Comparison of ENCODE assay signal across 17 mouse cellular contexts in genomic region chr2:18699401-18699990, GRCm38 (mm10). TPM values are rescaled to one million over a fixed set of nuclear protein-coding genes. Genes with fewer than 3 reads are reported as not detected.
DNase-seq lines count a peak whose midpoint lies in the region; ATAC-seq and TF ChIP-seq lines count a peak whose summit lies in the region.
"Had no signal": no experiment of that assay in that cellular context is flagged by ENCODE, and none has a peak within 500 bp of the region (broad histone marks: within the 10 kb centered on the region; RNA-seq: fewer than 3 reads in every experiment).

No protein-coding gene starts in this region.

- peaks cover 11% of the 10 kb centered on the region for H3K4me1 ChIP-seq in heart, embryonic 16.5 days (ENCODE audit: control insufficient read depth, insufficient read depth, low read length)
- H3K4me1 ChIP-seq in midbrain, embryonic 13.5 days (replicated peaks): peaks cover 17% of the 10 kb centered on the region
- H3K4me1 ChIP-seq in midbrain, postnatal 0 days (ENCODE audit: insufficient read depth, low read length): no peaks in the 10 kb centered on the region
- peaks cover 14% of the 10 kb centered on the region; the same call in 1 of the 2 replicates for H3K4me1 ChIP-seq in embryonic facial prominence, embryonic 13.5 days
- H3K4me1 ChIP-seq in hindbrain, embryonic 10.5 days (replicated peaks): peaks cover 18% of the 10 kb centered on the region

- intact Hi-C loops in heart, postnatal 14 days (cut with DNase I): loop anchor here (5.0 kb wide), 1 partner anchor 92 kb away; no protein-coding TSS in a partner anchor

- no peaks in the 10 kb centered on the region for H3K36me3 ChIP-seq in heart, embryonic 16.5 days (ENCODE audit: control insufficient read depth, insufficient read depth)
- no peaks in the 10 kb centered on the region for H3K36me3 ChIP-seq in midbrain, embryonic 13.5 days
- no peaks in the 10 kb centered on the region for H3K36me3 ChIP-seq in midbrain, postnatal 0 days (ENCODE audit: insufficient read depth, low read length)
- H3K36me3 ChIP-seq in embryonic facial prominence, embryonic 13.5 days: no peaks in the 10 kb centered on the region
- H3K36me3 ChIP-seq in hindbrain, embryonic 10.5 days: no peaks in the 10 kb centered on the region
- H3K36me3 ChIP-seq: forebrain, embryonic 10.5 days had no signal

- TF ChIP-seq CTCF in midbrain, postnatal 0 days (IDR thresholded peaks at IDR 0.05): no peak

- peaks cover 52% of the 10 kb centered on the region for H3K27me3 ChIP-seq in heart, embryonic 16.5 days (ENCODE audit: control insufficient read depth, insufficient read depth, low read length)
- H3K27me3 ChIP-seq in midbrain, embryonic 13.5 days: peaks cover 82% of the 10 kb centered on the region
- H3K27me3 ChIP-seq in midbrain, postnatal 0 days (ENCODE audit: insufficient read depth, low read length): peaks cover 50% of the 10 kb centered on the region
- H3K27me3 ChIP-seq in embryonic facial prominence, embryonic 13.5 days: peaks cover 73% of the 10 kb centered on the region
- peaks cover 95% of the 10 kb centered on the region for H3K27me3 ChIP-seq in hindbrain, embryonic 10.5 days (ENCODE audit: insufficient read depth, poor library complexity, severe bottlenecking)

- no peak overlapping the region for H3K27ac ChIP-seq in heart, embryonic 16.5 days (ENCODE audit: low read length)
- no peak overlapping the region for H3K27ac ChIP-seq in midbrain, embryonic 13.5 days
- H3K27ac ChIP-seq in midbrain, postnatal 0 days (ENCODE audit: low read depth, low read length): no peak overlapping the region
- no peak overlapping the region for H3K27ac ChIP-seq in embryonic facial prominence, embryonic 13.5 days
- no peak overlapping the region for H3K27ac ChIP-seq in hindbrain, embryonic 10.5 days
- H3K27ac ChIP-seq: forebrain, embryonic 10.5 days; hindbrain, embryonic 14.5 days; layer of hippocampus, adult 2 months had no signal

- ATAC-seq in heart, embryonic 16.5 days (replicated peaks; ENCODE audit: extremely low read depth, insufficient read depth, low FRiP score): no peak
- ATAC-seq in midbrain, embryonic 13.5 days: no peak
- ATAC-seq in midbrain, postnatal 0 days (ENCODE audit: low FRiP score): no peak
- no peak for ATAC-seq in embryonic facial prominence, embryonic 13.5 days (ENCODE audit: insufficient number of reproducible peaks, insufficient read depth, low FRiP score, low TSS enrichment, low read depth)

- no peak for DNase-seq in heart, postnatal 14 days
- DNase-seq in midbrain, postnatal 0 days (ENCODE audit: low spot score): no peak
- peak; percentile 39 for DNase-seq in retina, embryonic 14.5 days (ENCODE audit: low spot score)
- no peak for DNase-seq in urinary bladder, postnatal 36 days (ENCODE audit: low spot score in 2 of 2)
- no peak for DNase-seq in hindbrain, embryonic 10.5 days (ENCODE audit: low spot score)
- DNase-seq: adrenal gland, adult 8-10 months; gastrocnemius, postnatal 10 days; kidney, adult 9 months; lung, adult 18-20 months; thymus, adult 2 months had no signal

- H3K4me3 ChIP-seq in heart, embryonic 16.5 days (ENCODE audit: low read length): peak overlapping the region; percentile 29
- 0 out of 2 replicates have a peak overlapping the region, but pooled peaks have one; percentile 19 for H3K4me3 ChIP-seq in midbrain, embryonic 13.5 days (replicated peaks)
- H3K4me3 ChIP-seq in midbrain, postnatal 0 days (ENCODE audit: low read depth, low read length): no peak overlapping the region
- H3K4me3 ChIP-seq in embryonic facial prominence, embryonic 13.5 days: no peak overlapping the region
- no peak overlapping the region for H3K4me3 ChIP-seq in hindbrain, embryonic 10.5 days

- H3K9me3 ChIP-seq in heart, embryonic 16.5 days (replicated peaks; ENCODE audit: control insufficient read depth, low read length): no peaks in the 10 kb centered on the region
- H3K9me3 ChIP-seq in midbrain, embryonic 13.5 days: no peaks in the 10 kb centered on the region
- H3K9me3 ChIP-seq in midbrain, postnatal 0 days (ENCODE audit: low read length): no peaks in the 10 kb centered on the region
- H3K9me3 ChIP-seq in embryonic facial prominence, embryonic 13.5 days: no peaks in the 10 kb centered on the region
- H3K9me3 ChIP-seq in hindbrain, embryonic 10.5 days: no peaks in the 10 kb centered on the region
- H3K9me3 ChIP-seq: forebrain, embryonic 10.5 days had no signal

- H3K9ac ChIP-seq in heart, embryonic 16.5 days (ENCODE audit: low read length): no peak overlapping the region
- no peak overlapping the region for H3K9ac ChIP-seq in midbrain, embryonic 13.5 days (replicated peaks)
- no peak overlapping the region for H3K9ac ChIP-seq in midbrain, postnatal 0 days (replicated peaks; ENCODE audit: low read length, poor library complexity, severe bottlenecking)
- H3K9ac ChIP-seq in embryonic facial prominence, embryonic 13.5 days: no peak overlapping the region
- H3K9ac ChIP-seq: hindbrain, embryonic 14.5 days had no signal

- WGBS in heart, embryonic 16.5 days: 2% methylated on average over 11 of the region's 11 CpGs
- 2% methylated on average over 11 of the region's 11 CpGs for WGBS in midbrain, embryonic 13.5 days
- WGBS in midbrain, postnatal 0 days: 1% methylated on average over 11 of the region's 11 CpGs
- WGBS in embryonic facial prominence, embryonic 13.5 days: 2% methylated on average over 11 of the region's 11 CpGs
- under 1% methylated on average over 11 of the region's 11 CpGs for WGBS in hindbrain, embryonic 10.5 days

- no peak overlapping the region for H3K4me2 ChIP-seq in heart, embryonic 16.5 days (ENCODE audit: low read depth, low read length)
- H3K4me2 ChIP-seq in midbrain, embryonic 13.5 days (replicated peaks): 0 out of 2 replicates have a peak overlapping the region, but pooled peaks have one; percentile 17
- H3K4me2 ChIP-seq in midbrain, postnatal 0 days (ENCODE audit: low read depth, low read length, poor library complexity, severe bottlenecking): no peak overlapping the region
- H3K4me2 ChIP-seq in embryonic facial prominence, embryonic 13.5 days: peak overlapping the region; percentile 32; the same call in 1 of the 2 replicates
- H3K4me2 ChIP-seq: hindbrain, embryonic 14.5 days had no signal

RNA-seq across cellular contexts. Expression of gene Spag6, which starts 5.7 kb away (rescaled TPM):
- 0.26 TPM in 1 of 2 replicates, not detected in the other for polyA plus RNA-seq in heart, embryonic 16.5 days (2015; fragmentation: Nextera tagmentation; extraction: Ambion mirVana)
- not detected for total RNA-seq in heart, postnatal 14 days (2021)
- 0.24 and 0.28 TPM in 2 replicates for polyA plus RNA-seq in midbrain, embryonic 13.5 days (2015; fragmentation: Nextera tagmentation; extraction: Ambion mirVana)
- not detected in 2 replicates for total RNA-seq in midbrain, postnatal 0 days (2014; rRNA removed)
- polyA plus RNA-seq in midbrain, postnatal 0 days (2015; fragmentation: Nextera tagmentation; extraction: Ambion mirVana): not detected in 2 replicates
- polyA plus RNA-seq in embryonic facial prominence, embryonic 13.5 days (2015; fragmentation: Nextera tagmentation; extraction: Ambion mirVana): 0.11 TPM in 1 of 2 replicates, not detected in the other
- polyA plus RNA-seq in hindbrain, embryonic 10.5 days (2016; fragmentation: Nextera tagmentation; extraction: Ambion mirVana): 0.46 and 0.59 TPM in 2 replicates
- polyA plus RNA-seq: forebrain, embryonic 10.5 days; neural tube, embryonic 14.5 days had no signal

RNA-seq across cellular contexts. Expression of gene Bmi1, which starts 22.7 kb away (rescaled TPM):
- 13.8 and 15.8 TPM in 2 replicates for polyA plus RNA-seq in heart, embryonic 16.5 days (2015; fragmentation: Nextera tagmentation; extraction: Ambion mirVana)
- total RNA-seq in heart, postnatal 14 days (2021): 10 to 100 TPM; 55.6 to 65.1 TPM
- polyA plus RNA-seq in midbrain, embryonic 13.5 days (2015; fragmentation: Nextera tagmentation; extraction: Ambion mirVana): 33.9 and 34.2 TPM in 2 replicates
- 49.1 and 64.4 TPM in 2 replicates for total RNA-seq in midbrain, postnatal 0 days (2014; rRNA removed)
- 11.5 and 13.1 TPM in 2 replicates for polyA plus RNA-seq in midbrain, postnatal 0 days (2015; fragmentation: Nextera tagmentation; extraction: Ambion mirVana)
- polyA plus RNA-seq in embryonic facial prominence, embryonic 13.5 days (2015; fragmentation: Nextera tagmentation; extraction: Ambion mirVana): 27.6 and 28.8 TPM in 2 replicates
- 25.1 and 26.8 TPM in 2 replicates for polyA plus RNA-seq in hindbrain, embryonic 10.5 days (2016; fragmentation: Nextera tagmentation; extraction: Ambion mirVana)

RNA-seq across cellular contexts. Expression of gene Commd3, which starts 27.3 kb away (rescaled TPM):
- 194 and 201 TPM in 2 replicates for polyA plus RNA-seq in heart, embryonic 16.5 days (2015; fragmentation: Nextera tagmentation; extraction: Ambion mirVana)
- 100 to 1,000 TPM; 111 to 118 TPM for total RNA-seq in heart, postnatal 14 days (2021)
- 189 and 191 TPM in 2 replicates for polyA plus RNA-seq in midbrain, embryonic 13.5 days (2015; fragmentation: Nextera tagmentation; extraction: Ambion mirVana)
- 128 and 139 TPM in 2 replicates for total RNA-seq in midbrain, postnatal 0 days (2014; rRNA removed)
- 187 and 193 TPM in 2 replicates for polyA plus RNA-seq in midbrain, postnatal 0 days (2015; fragmentation: Nextera tagmentation; extraction: Ambion mirVana)
- polyA plus RNA-seq in embryonic facial prominence, embryonic 13.5 days (2015; fragmentation: Nextera tagmentation; extraction: Ambion mirVana): 238 and 240 TPM in 2 replicates
- polyA plus RNA-seq in hindbrain, embryonic 10.5 days (2016; fragmentation: Nextera tagmentation; extraction: Ambion mirVana): 86.0 and 122 TPM in 2 replicates

Comparison
In these comparisons a context has a peak if more than half of its experiments do, and no peak if none do; other contexts are left out.
1. H3K4me2 ChIP-seq: peak in midbrain, embryonic 13.5 days (single experiment) and embryonic facial prominence, embryonic 13.5 days (single experiment); none in heart, embryonic 16.5 days (single experiment) and midbrain, postnatal 0 days (single experiment).
2. H3K4me3 ChIP-seq: peak in heart, embryonic 16.5 days (single experiment) and midbrain, embryonic 13.5 days (single experiment); none in midbrain, postnatal 0 days (single experiment), embryonic facial prominence, embryonic 13.5 days (single experiment) and hindbrain, embryonic 10.5 days (single experiment).